Mouse (Mus musculus): Measurements from ENCODE around the gene Taf6l.
A peak's percentile ranks its signal among the peaks of the same experiment; 100 is the strongest.

Taf6l gene

GRCm38 (mm10) chr19:8786008-8786781 lies at the start of gene Taf6l:
Gene Taf6l, minus strand, starts transcription at chr19:8786417.
- DNase-seq (ENCODE audit: low spot score), result peak; percentile 88

DNA sequence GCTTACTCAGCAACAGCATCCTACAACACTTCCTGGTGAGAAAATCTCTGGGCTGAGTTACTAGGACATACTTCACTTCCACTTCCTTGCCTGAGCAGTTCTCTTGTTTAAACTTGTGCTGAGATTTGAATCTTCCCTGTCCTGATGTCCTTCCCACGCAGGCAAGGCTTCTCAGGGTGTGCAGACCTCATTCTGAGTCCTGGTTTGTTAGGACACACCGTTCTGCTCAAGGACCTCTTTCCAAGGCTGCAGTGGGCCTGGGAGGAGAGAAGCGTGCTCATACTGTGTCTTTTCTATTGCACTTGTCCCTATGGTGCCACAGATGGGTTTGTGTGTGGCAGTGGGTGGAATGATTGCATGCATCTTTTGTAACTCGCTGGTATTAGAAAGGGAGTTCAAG lies 46.8 kb upstream of the Taf6l start:
- no peak for DNase-seq (ENCODE audit: low spot score)

DNA sequence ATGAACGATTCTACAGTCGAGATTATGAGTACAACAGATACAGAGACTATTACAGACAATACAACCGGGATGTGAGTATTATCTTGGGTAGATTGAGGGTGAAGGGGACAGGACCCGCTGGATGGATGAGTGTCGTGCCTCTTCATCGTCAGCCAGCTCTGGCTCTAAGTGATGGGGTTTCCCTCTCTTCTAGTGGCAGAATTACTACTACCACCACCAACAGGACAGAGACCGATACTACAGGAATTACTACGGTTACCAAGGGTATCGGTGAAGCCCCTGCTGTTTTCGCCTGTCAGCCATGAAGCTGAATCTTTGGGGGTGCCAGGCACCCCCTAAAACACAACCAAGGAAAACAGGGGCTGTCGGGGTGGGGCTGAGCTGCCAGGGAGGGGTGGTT lies 45.0 kb upstream of the Taf6l start:
- no peak for DNase-seq (ENCODE audit: low spot score)

DNA sequence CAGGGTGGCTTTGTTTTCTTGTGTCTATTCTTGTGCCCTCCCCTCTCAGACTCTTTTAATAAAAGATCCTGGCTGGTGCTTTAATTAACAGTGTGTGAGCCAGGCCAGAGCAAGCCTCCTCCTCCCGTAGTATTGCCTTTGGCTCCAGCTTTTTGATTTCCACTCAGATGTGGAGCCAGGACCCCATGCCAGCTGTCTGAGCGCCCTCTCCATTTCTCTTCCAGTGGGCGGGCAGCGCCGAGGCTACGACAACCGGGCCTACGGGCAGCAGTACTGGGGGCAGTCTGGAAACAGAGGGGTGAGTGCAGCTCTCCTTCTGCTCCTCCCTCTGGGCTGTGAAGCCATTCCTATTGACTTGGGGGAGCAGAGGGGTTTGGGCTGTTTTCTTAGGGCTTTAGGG lies 44.4 kb upstream of the Taf6l start:
- no peak for DNase-seq (ENCODE audit: low spot score)

- no peak for DNase-seq (ENCODE audit: low spot score)
Measured at GRCm38 (mm10) chr19:8829660-8830059, 43.4 kb upstream of the Taf6l start, which contains the start of gene AC129217.1. Gene AC129217.1, plus strand, starts transcription at chr19:8829773.

DNA sequence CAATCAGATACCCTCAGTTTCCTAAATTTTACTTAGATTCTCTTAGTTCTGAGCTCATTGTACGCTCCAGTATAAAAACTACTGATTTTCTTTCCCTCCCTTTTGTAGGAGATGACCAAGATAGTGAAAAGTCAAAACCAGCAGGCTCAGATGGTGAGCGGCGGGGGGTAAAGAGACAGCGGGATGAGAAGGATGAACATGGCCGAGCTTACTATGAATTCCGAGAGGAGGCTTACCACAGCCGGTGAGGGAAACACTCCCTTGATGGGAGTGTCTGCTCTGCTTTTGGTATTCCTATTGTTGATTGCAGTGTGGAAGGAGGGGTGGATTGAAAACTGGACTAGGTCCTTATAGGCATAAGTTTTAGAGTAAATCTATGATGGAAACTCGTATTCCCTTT lies 36.5 kb upstream of the Taf6l start:
- DNase-seq (ENCODE audit: low spot score), result no peak

DNA sequence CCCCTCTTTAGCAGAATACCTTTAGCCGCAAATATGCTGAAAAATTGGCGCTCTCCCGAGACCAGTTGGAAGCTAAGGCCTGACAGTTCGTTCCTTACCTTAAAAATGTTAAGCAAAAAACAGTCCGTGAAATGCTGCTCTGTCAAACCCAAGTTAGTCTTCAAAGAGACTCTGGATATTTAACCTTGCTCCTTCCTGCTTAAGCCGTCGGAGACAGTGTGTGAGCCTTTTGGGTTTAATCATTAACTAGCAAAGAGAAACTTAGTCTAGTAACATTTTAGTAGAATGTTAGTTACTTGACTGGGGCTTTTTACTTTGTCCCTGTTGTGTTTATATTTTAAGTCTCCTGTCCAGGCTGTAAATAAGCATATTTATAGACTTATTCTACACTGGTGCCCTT lies 34.9 kb upstream of the Taf6l start:
- DNase-seq (ENCODE audit: low spot score), result no peak

DNA sequence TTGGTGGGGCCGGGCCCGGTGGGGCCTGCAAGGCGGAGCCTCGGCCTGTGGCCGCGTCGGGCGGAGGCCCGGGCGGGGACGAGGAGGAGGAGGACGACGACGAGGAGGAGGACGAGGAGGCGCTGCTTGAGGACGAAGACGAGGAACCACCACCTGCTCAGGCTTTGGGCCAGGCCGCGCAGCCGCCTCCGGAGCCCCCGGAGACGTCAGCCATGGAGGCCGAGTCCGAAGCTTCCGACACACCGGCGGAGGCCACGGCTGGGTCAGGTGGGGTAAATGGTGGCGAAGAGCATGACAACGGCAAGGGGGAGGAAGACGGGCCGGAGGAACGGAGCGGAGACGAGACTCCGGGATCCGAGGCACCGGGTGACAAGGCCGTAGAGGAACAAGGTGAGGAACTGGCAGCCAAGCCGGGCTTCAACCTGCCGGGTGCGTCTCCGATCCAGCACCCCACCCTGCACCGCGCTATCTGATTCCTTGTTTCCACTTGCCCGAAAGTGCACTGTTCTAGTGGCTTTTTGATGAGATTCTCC lies 34.3 kb upstream of the Taf6l start:
- no peak for DNase-seq (ENCODE audit: low spot score)

- peak; percentile 95 for DNase-seq (ENCODE audit: low spot score)
Measured at GRCm38 (mm10) chr19:8819596-8820423, 33.6 kb upstream of the Taf6l start, which contains the start of gene Hnrnpul2. Gene Hnrnpul2, plus strand, starts transcription at chr19:8820010.

- no peak for DNase-seq (ENCODE audit: low spot score)
Measured at GRCm38 (mm10) chr19:8818801-8819595, 32.8 kb upstream of the Taf6l start, which contains the start of gene Ttc9c. Gene Ttc9c, minus strand, starts transcription at chr19:8819333.

DNA sequence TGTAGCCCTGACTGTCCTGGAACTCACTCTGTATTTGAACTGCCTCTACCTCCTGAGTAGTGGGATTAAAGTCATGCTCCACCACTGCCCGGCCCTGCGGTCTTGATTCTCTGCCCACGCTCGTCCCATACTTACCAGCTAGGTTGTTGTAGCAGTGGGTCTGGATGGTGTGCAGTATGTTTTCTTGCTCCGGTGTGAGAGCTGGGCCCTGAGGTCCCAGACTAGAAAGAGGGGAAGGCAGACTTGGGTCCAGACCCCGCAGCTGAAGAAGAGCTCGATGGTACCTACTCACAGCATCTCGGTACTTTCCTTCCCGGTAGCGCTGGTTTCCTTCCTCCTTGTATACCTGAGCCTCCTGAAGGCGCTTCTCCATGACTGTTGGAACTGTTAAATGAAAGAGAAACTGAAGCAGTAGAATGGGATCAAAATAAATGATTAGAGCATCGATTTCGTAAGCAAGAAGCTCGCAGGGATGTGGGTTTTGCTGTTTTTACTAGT lies 32.1 kb upstream of the Taf6l start:
- no peak for DNase-seq (ENCODE audit: low spot score)

DNA sequence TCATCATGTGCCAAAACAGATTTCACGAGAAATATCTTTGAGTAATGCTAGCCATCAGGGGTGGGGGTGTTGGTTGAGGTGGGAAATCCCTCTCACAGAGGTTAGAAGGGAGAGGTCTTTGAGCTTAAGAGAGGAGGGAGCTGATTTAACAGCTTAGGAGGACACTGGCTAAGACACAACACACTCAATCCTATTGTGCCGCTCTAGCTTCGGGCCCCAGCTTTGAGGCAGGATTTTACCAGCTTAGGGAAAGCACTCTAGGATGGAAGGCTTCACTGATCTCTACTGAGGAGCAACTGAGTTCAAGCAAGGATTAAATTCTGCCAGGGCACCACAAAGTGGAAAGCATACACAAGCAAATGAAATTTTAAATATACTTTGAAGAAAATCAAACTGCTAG lies 30.8 kb upstream of the Taf6l start:
- no peak for DNase-seq (ENCODE audit: low spot score)

DNA sequence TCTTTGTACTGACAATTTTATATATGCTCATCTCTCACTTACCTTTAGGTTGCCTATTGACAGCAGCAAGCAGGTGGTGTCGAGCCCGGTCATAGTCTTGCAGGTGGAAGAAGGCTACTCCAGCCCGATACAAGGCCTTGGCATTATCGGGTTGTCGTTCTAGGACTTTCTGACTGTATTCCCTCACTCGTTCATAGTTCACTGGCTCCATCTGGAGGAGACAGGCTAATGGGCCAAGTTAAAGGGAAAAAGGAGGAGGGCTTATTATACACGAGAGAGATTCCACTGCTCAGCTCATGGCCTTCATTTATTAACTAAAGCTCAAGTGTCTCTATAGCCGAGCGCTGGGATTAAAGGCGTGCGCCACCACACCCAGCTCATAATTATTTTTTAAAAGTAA lies 29.6 kb upstream of the Taf6l start:
- DNase-seq (ENCODE audit: low spot score), result no peak

GRCm38 (mm10) chr19:8806810-8807209 lies 20.6 kb upstream of the Taf6l start:
- no peak for DNase-seq (ENCODE audit: low spot score)

GRCm38 (mm10) chr19:8803879-8804660 lies 17.9 kb upstream of the Taf6l start:
- DNase-seq (ENCODE audit: low spot score), result no peak

DNA sequence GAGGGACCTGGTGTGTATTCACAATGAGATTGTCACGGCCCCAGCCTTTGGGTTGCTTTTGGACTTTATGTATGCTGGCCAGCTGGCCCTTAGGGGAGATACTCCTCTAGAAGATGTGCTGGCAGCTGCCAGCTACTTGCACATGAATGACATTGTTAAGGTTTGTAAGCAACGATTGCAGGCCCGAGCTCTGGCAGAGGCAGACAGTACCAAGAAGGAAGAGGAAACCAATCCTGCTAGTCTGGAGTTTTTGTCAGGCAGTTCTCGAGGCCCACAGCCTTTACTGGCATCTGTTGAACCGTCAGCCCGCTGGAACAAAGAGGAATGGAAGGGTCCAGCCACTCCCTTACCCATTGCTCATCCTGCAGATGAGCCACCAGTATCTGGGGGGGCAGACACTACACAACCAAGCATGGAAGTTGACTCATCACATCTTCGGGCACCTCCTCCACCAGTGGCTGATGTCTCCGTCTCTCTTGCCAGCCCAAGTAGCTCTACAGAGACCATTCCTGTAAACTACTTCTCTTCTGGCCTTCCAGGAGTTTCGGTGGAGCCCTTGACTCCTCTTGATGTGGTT lies 17.1 kb upstream of the Taf6l start:
- no peak for DNase-seq (ENCODE audit: low spot score)

DNA sequence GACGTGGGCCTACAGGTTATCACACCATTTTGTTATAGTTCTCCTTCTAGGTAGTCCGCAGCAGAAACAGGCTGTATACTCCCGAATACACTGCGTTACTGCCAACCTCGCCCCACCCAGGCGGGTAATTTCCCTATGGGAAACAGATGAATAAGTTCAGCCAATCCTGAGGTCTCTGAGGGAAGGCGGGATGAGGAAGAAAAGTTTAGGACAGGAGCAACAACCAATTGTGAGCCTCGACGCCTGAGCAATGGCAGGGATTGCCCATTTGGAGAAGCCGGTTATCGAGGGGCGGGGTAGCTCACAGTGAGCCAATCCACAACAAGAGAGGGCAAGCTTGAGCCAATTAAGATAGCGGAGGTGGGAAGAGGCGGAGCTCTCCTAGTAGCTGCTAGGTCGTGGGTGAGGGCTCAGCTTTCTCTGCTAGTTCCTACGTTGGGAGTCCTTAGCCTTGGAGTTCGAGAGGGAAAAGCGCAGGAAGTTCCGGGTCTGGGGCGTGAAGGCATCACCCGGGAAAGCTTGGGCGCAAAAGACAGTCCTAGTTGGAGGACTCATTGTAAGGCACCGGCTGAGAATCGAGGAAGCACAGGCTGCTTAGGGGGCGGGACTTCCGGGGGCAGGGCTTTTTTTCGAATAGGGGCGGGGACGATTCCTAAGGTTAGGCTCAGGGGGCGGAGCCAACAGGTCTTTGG lies 16.1 kb upstream of the Taf6l start, which contains the start of gene Zbtb3:
Zbtb3 (plus strand) TSS at position 426 of the 692 bp plus-strand sequence.
- DNase-seq (ENCODE audit: low spot score), result peak; percentile 90

GRCm38 (mm10) chr19:8798947-8799315 lies 12.7 kb upstream of the Taf6l start:
- no peak for DNase-seq (ENCODE audit: low spot score)

DNA sequence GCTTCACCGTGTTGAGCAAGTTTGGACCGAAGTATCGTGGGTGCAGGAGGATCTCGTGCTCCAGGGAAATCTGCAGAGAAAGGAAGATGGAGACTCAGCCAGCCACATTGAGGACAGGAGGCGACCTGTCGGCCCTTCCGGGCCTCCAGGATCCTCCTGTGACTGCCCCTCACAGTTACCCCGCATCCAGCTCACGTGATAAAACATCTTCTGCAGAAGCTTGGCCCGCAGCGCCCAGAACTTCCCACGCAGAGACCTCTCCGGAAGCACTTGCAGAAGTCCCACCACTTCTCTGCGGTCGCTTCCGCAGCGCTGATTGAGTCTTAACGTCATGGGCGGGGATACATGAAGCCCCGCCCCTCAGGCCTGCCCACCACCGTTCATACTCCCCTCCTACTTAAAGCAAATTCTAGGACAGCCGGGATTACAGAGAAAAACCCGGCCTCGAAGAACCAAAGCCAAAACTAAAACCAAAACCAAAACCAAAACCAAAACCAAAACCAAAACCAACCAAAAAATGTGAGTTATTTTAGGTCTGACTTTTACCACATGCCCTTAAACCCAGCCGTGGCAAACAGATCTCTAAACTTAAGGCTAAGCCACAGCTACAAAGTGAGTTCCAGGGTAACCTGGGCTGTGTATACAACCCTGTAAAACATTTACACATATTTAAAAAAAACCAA lies 12.2 kb upstream of the Taf6l start, which contains the start of gene Polr2g:
Polr2g (minus strand) TSS at position 314 of the 683 bp plus-strand sequence.
- DNase-seq (ENCODE audit: low spot score), result peak; percentile 75

All from spleen, adult 12 weeks (tissue).